In genomic region chr9:119401801-119402214, GRCm38 (mm10) we compare ENCODE assay signal across 8 mouse cellular contexts. TPM values are rescaled to one million over a fixed set of nuclear protein-coding genes. Genes with fewer than 3 reads are reported as not detected.
DNase-seq lines count a peak whose midpoint lies in the region; ATAC-seq lines count a peak whose summit lies in the region.

Acvr2b (plus strand) TSS chr9:119402118.

- peak; percentile 95 for ATAC-seq in intestine, embryonic 16.5 days

- WGBS in intestine, embryonic 16.5 days: under 1% methylated on average over 28 of the region's 32 CpGs

- peak within 1 kb of the TSS; percentile 77 for H3K4me3 ChIP-seq in intestine, embryonic 16.5 days (ENCODE audit: low read length)

- intact Hi-C loops in gastrocnemius, postnatal 36 days (cut with DNase I): loop anchor here (1.0 to 2.0 kb wide), 3 partner anchors 24 to 43 kb away; no protein-coding TSS in a partner anchor
- intact Hi-C loops in left cerebral cortex, postnatal 25 days (cut with DNase I): loop anchor here (2.0 to 5.0 kb wide), 2 partner anchors 35 to 45 kb away; partner anchors contain the start of gene Xylb

- H3K36me3 ChIP-seq in intestine, embryonic 16.5 days (ENCODE audit: control insufficient read depth, insufficient read depth, low read length): no peaks in the 10 kb centered on the region

- no peaks in the 10 kb centered on the region for H3K9me3 ChIP-seq in intestine, embryonic 16.5 days (ENCODE audit: control insufficient read depth, low read length)

- peak within 1 kb of the TSS; percentile 98 for H3K4me2 ChIP-seq in intestine, embryonic 16.5 days (ENCODE audit: low read depth, low read length)

- H3K27ac ChIP-seq in intestine, embryonic 16.5 days (ENCODE audit: low read length): peak within 1 kb of the TSS; percentile 93

- DNase-seq in adrenal gland, adult (ENCODE audit: inconsistent age in 2 of 2, low spot score in 1 of 2): peak; percentile 95 to 97
- DNase-seq in embryo, embryonic 10 days (ENCODE audit: low spot score): peak; percentile 95
- peak; percentile 88 to 94 for DNase-seq in gastrocnemius, postnatal 36 days
- peak; percentile 93 for DNase-seq in left cerebral cortex, postnatal 25 days (ENCODE audit: low spot score in 2 of 2)
- peak; percentile 98 for DNase-seq in mesoderm, embryonic 11.5 days (ENCODE audit: low read depth, low spot score)
- peak; percentile 90 to 92 for DNase-seq in right cerebral cortex, postnatal 36 days (ENCODE audit: low spot score in 2 of 2)
- peak; percentile 93 to 96 for DNase-seq in urinary bladder, postnatal 4 days (ENCODE audit: low spot score in 2 of 2)

- H3K4me1 ChIP-seq in intestine, embryonic 16.5 days (ENCODE audit: control insufficient read depth, insufficient read depth, low read length): peaks cover 14% of the 10 kb centered on the region

- no peaks in the 10 kb centered on the region for H3K27me3 ChIP-seq in intestine, embryonic 16.5 days (replicated peaks; ENCODE audit: control insufficient read depth, insufficient read depth, low read length)

- H3K9ac ChIP-seq in intestine, embryonic 16.5 days (ENCODE audit: low read depth, low read length): peak within 1 kb of the TSS; percentile 93

RNA-seq across cellular contexts. Expression of gene Acvr2b, which starts in this region (rescaled TPM):
- total RNA-seq in gastrocnemius, postnatal 36 days (2021): 10 to 100 TPM; 11.5 to 15.0 TPM
- 6.3 and 8.4 TPM in 2 replicates for polyA plus RNA-seq in intestine, embryonic 16.5 days (2015; fragmentation: Nextera tagmentation; extraction: Ambion mirVana)
- total RNA-seq in left cerebral cortex, postnatal 25 days (2021): 10 to 100 TPM; 14.9 to 17.7 TPM

Comparison
In these comparisons a context has a peak if more than half of its experiments do, and no peak if none do; other contexts are left out.
1. Peak in every context shown above with its lines: DNase-seq, ATAC-seq, H3K4me3 ChIP-seq and H3K27ac ChIP-seq.